Mouse (Mus musculus) liver, embryonic 15.5 days (tissue): ENCODE results near the gene Cbx6. TPM values are rescaled to one million over a fixed set of nuclear protein-coding genes. Genes with fewer than 3 reads are reported as not detected.
"Not testable (repeated sequence)": the region's sequence is repeated elsewhere in the genome, so short reads cannot be mapped to it uniquely, and the experiment has no call there.

ENCODE experiments used
- ATAC-seq: fragments of 200-750 bp; cut with Nextera tagmentation; 2 replicates; pipeline ENCODE4 v1.8.0; 2017; ENCODE audit warnings: moderate number of reproducible peaks, mild to moderate bottlenecking, moderate library complexity; ENCODE audit not compliant: insufficient read depth
- H3K27ac ChIP-seq: fragments of 300-500 bp; sonication (generic); replicated peaks from 2 replicates; pipeline ENCODE4 v1.5.1; 2015; ENCODE audit warnings: mild to moderate bottlenecking, inconsistent platforms
- H3K27me3 ChIP-seq: fragments of 300-500 bp; sonication (generic); 2 replicates; pipeline ENCODE4 v1.6.1; 2015; ENCODE audit warnings: mild to moderate bottlenecking, inconsistent platforms
- H3K36me3 ChIP-seq: fragments of 300-500 bp; sonication (generic); replicated peaks from 2 replicates; pipeline ENCODE4 v1.6.1; 2015; ENCODE audit warnings: moderate library complexity, mild to moderate bottlenecking, inconsistent platforms
- H3K4me1 ChIP-seq: fragments of 300-500 bp; sonication (generic); replicated peaks from 2 replicates; pipeline ENCODE4 v1.6.1; 2015; ENCODE audit warnings: inconsistent platforms
- H3K4me2 ChIP-seq: fragments of 300-500 bp; sonication (generic); 2 replicates; pipeline ENCODE4 v1.6.1; 2015; ENCODE audit warnings: moderate library complexity, mild to moderate bottlenecking, inconsistent platforms
- H3K4me3 ChIP-seq: fragments of 300-500 bp; sonication (generic); replicated peaks from 2 replicates; pipeline ENCODE4 v1.5.1; 2015; ENCODE audit warnings: mild to moderate bottlenecking, inconsistent platforms
- H3K9ac ChIP-seq: fragments of 300-500 bp; sonication (generic); 2 replicates; pipeline ENCODE4 v1.6.1; 2015; ENCODE audit warnings: moderate library complexity, mild to moderate bottlenecking, inconsistent platforms
- H3K9me3 ChIP-seq: fragments of 300-500 bp; sonication (generic); replicated peaks from 2 replicates; pipeline ENCODE4 v1.6.1; 2016; ENCODE audit warnings: inconsistent platforms
- WGBS: fragments of 180-500 bp; shearing (Covaris S2); methylation state at CpG from one replicate; pipeline ENCODE4 v1.1.7; 2015; ENCODE audit warnings: mixed read lengths; ENCODE audit not compliant: insufficient replicate concordance; 5-methylcytosine and 5-hydroxymethylcytosine counted together
- polyA plus RNA-seq: library from polyadenylated mRNA; unstranded; fragments of >200 nt; fragmentation: Nextera tagmentation; extraction: Ambion mirVana; gene quantifications from 2 replicates; pipeline ENCODE4 v1.2.1, GENCODE M21; 2015

Cbx6 gene
- polyA plus RNA-seq, 1 experiment from 2014 or later = 6.7 TPM

GRCm38 (mm10) chr15:79818325-79818724 is 16.2 kb downstream of the Cbx6 start:
- Histone ChIP-seq H3K9ac (no peak overlapping the region), H3K4me2 (no peak overlapping the region), H3K27me3 (peaks cover 4% of the 10 kb centered on the region), H3K36me3 (no peaks in the 10 kb centered on the region), H3K4me1 (peaks cover 12% of the 10 kb centered on the region), H3K4me3 (no peak overlapping the region), H3K27ac (no peak overlapping the region), H3K9me3 (0 out of 2 replicates have a peak, but pooled peaks cover 3% of the 10 kb centered on the region)
- WGBS = 60% methylated on average over 4 of the region's 4 CpGs
- ATAC-seq = no peak

- Histone ChIP-seq H3K4me2 (no peak overlapping the region), H3K27ac (no peak overlapping the region), H3K9ac (no peak overlapping the region), H3K36me3 (no peaks in the 10 kb centered on the region), H3K9me3 (0 out of 2 replicates have a peak, but pooled peaks cover 3% of the 10 kb centered on the region), H3K27me3 (peaks cover 37% of the 10 kb centered on the region), H3K4me3 (no peak overlapping the region), H3K4me1 (no peaks in the 10 kb centered on the region)
- WGBS = 34% methylated on average over 8 of the region's 8 CpGs
- ATAC-seq = no peak
Observed at GRCm38 (mm10) chr15:79813666-79814258, 20.7 kb downstream of the Cbx6 start.

GRCm38 (mm10) chr15:79812840-79813239 is 21.6 kb downstream of the Cbx6 start:
- not testable (repeated sequence) for H3K4me3 ChIP-seq, H3K9ac ChIP-seq, ATAC-seq, H3K27ac ChIP-seq, H3K4me1 ChIP-seq, H3K4me2 ChIP-seq, H3K36me3 ChIP-seq, H3K9me3 ChIP-seq
- WGBS = 26% methylated on average over 2 of the region's 2 CpGs
- H3K27me3 ChIP-seq = peaks cover 46% of the 10 kb centered on the region

GRCm38 (mm10) chr15:79810997-79811396 is 23.5 kb downstream of the Cbx6 start:
- H3K36me3 ChIP-seq = no peaks in the 10 kb centered on the region
- no peak overlapping the region for H3K27ac ChIP-seq
- H3K4me3 ChIP-seq = no peak overlapping the region
- WGBS = 45% methylated on average over 4 of the region's 4 CpGs
- H3K9me3 ChIP-seq = no peaks in the 10 kb centered on the region
- peaks cover 65% of the 10 kb centered on the region for H3K27me3 ChIP-seq
- H3K4me2 ChIP-seq = no peak overlapping the region
- no peak overlapping the region for H3K9ac ChIP-seq
- H3K4me1 ChIP-seq = no peaks in the 10 kb centered on the region
- ATAC-seq = no peak

- 34% methylated on average over 3 of the region's 3 CpGs for WGBS
- no peaks in the 10 kb centered on the region for H3K9me3 ChIP-seq
- no peak overlapping the region for H3K4me2 ChIP-seq
- H3K4me1 ChIP-seq = no peaks in the 10 kb centered on the region
- peaks cover 70% of the 10 kb centered on the region for H3K27me3 ChIP-seq
- no peak overlapping the region for H3K4me3 ChIP-seq
- no peak overlapping the region for H3K27ac ChIP-seq
- H3K9ac ChIP-seq = no peak overlapping the region
- no peak for ATAC-seq
- no peaks in the 10 kb centered on the region for H3K36me3 ChIP-seq
Observed at GRCm38 (mm10) chr15:79810061-79810460, 24.4 kb downstream of the Cbx6 start.

GRCm38 (mm10) chr15:79808658-79809057 is 25.8 kb downstream of the Cbx6 start:
- 33% methylated on average over 5 of the region's 5 CpGs for WGBS
- H3K27me3 ChIP-seq = peaks cover 84% of the 10 kb centered on the region
- no peak overlapping the region for H3K27ac ChIP-seq
- H3K4me1 ChIP-seq = peaks cover 11% of the 10 kb centered on the region; the same call in 1 of the 2 replicates
- H3K36me3 ChIP-seq = no peaks in the 10 kb centered on the region
- H3K4me3 ChIP-seq = no peak overlapping the region
- no peak for ATAC-seq
- no peak overlapping the region for H3K4me2 ChIP-seq
- H3K9ac ChIP-seq = no peak overlapping the region
- no peaks in the 10 kb centered on the region for H3K9me3 ChIP-seq

GRCm38 (mm10) chr15:79808114-79808513 is 26.4 kb downstream of the Cbx6 start:
- WGBS = 20% methylated on average over 5 of the region's 5 CpGs
- H3K27me3 ChIP-seq = peaks cover 89% of the 10 kb centered on the region
- ATAC-seq = no peak

GRCm38 (mm10) chr15:79807050-79807449 is 27.4 kb downstream of the Cbx6 start:
- no peak for ATAC-seq
- no peak overlapping the region for H3K4me3 ChIP-seq
- WGBS = 21% methylated on average over 1 of the region's 1 CpGs
- peaks cover 12% of the 10 kb centered on the region; the same call in 1 of the 2 replicates for H3K4me1 ChIP-seq
- H3K4me2 ChIP-seq = no peak overlapping the region
- no peak overlapping the region for H3K27ac ChIP-seq
- H3K36me3 ChIP-seq = no peaks in the 10 kb centered on the region
- H3K9me3 ChIP-seq = no peaks in the 10 kb centered on the region
- H3K9ac ChIP-seq = no peak overlapping the region
- H3K27me3 ChIP-seq = peaks cover 95% of the 10 kb centered on the region

More at GRCm38 (mm10) chr15:79808114-79808513, 26.4 kb downstream of the Cbx6 start:
- H3K27ac ChIP-seq = no peak overlapping the region
- no peak overlapping the region for H3K4me3 ChIP-seq
- H3K4me1 ChIP-seq = peaks cover 12% of the 10 kb centered on the region; the same call in 1 of the 2 replicates
- no peak overlapping the region for H3K9ac ChIP-seq
- no peak overlapping the region for H3K4me2 ChIP-seq
- no peaks in the 10 kb centered on the region for H3K9me3 ChIP-seq
- no peaks in the 10 kb centered on the region for H3K36me3 ChIP-seq

GRCm38 (mm10) chr15:79805246-79805645 is 29.2 kb downstream of the Cbx6 start:
- H3K27ac ChIP-seq = no peak overlapping the region
- H3K4me1 ChIP-seq = peaks cover 12% of the 10 kb centered on the region; the same call in 1 of the 2 replicates
- H3K4me3 ChIP-seq = no peak overlapping the region
- H3K4me2 ChIP-seq = no peak overlapping the region
- no peak for ATAC-seq
- H3K27me3 ChIP-seq = peaks cover 98% of the 10 kb centered on the region
- H3K9ac ChIP-seq = no peak overlapping the region
- no peaks in the 10 kb centered on the region for H3K36me3 ChIP-seq
- no peaks in the 10 kb centered on the region for H3K9me3 ChIP-seq
- WGBS = 28% methylated on average over 8 of the region's 8 CpGs

- Histone ChIP-seq H3K27ac (no peak within 1 kb of the TSS), H3K4me3 (peak within 1 kb of the TSS; percentile 54), H3K9me3 (no peaks in the 10 kb centered on the region), H3K4me2 (peak within 1 kb of the TSS; percentile 70), H3K4me1 (peaks cover 12% of the 10 kb centered on the region; the same call in 1 of the 2 replicates), H3K9ac (no peak within 1 kb of the TSS), H3K36me3 (no peaks in the 10 kb centered on the region), H3K27me3 (peaks cover 97% of the 10 kb centered on the region)
- no peak; the same call in 1 of the 2 replicates for ATAC-seq
- WGBS = under 1% methylated on average over 67 of the region's 91 CpGs
Observed at GRCm38 (mm10) chr15:79804352-79805071, 30.0 kb downstream of the Cbx6 start, which contains the start of gene Nptxr. Gene Nptxr, minus strand, starts transcription at chr15:79804766.

- Histone ChIP-seq H3K27ac (no peak overlapping the region), H3K4me2 (peak overlapping the region; percentile 70), H3K9ac (no peak overlapping the region), H3K4me1 (peaks cover 12% of the 10 kb centered on the region; the same call in 1 of the 2 replicates), H3K9me3 (no peaks in the 10 kb centered on the region), H3K27me3 (peaks cover 90% of the 10 kb centered on the region), H3K36me3 (no peaks in the 10 kb centered on the region), H3K4me3 (peak overlapping the region; percentile 54)
- no peak for ATAC-seq
- WGBS = 5% methylated on average over 81 of the region's 81 CpGs
Observed at GRCm38 (mm10) chr15:79803533-79804351, 30.7 kb downstream of the Cbx6 start.
